Mouse (Mus musculus) cortical plate, adult 2 months (tissue): Measurements from ENCODE around the gene F830045P16Rik.

Experiments used
- CTCF ChIP-seq: fragments of 200-500 bp; IDR thresholded peaks from 2 replicates; pipeline ENCODE4 v1.5.1; 2011; ENCODE audit warnings: mild to moderate bottlenecking, control low read depth, low read length; ENCODE audit not compliant: insufficient read depth; ENCODE audit errors: extremely low read depth
- POLR2A ChIP-seq: fragments of 200-500 bp; IDR thresholded peaks from 2 replicates; pipeline ENCODE4 v1.6.1; 2011; ENCODE audit warnings: mild to moderate bottlenecking, low read length, control low read depth; ENCODE audit not compliant: insufficient read depth; ENCODE audit errors: extremely low read depth

DNA sequence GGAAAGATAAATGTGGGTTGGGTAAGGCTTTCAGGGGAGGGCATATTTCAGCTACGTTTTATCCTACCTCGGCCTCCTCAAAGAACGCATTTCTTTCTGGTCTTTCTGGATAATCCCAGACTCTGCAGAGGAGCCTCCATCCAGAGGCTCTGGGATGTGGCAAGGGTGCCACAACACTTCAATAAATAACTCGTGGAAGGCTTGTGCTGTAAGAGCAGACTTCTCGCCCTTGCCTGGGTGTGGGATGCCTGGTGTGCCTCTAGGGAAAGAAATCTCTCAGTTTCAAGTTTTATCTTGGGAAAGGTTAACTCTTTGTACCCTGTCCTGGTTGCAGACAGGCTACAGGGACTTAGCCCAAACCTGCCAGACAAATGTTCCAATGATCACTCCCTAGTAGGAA is 33.2 kb upstream of the F830045P16Rik start:
- TF ChIP-seq CTCF (no peak), POLR2A (no peak)
